Mouse (Mus musculus): ENCODE data around the gene Pvalb.

Pvalb gene

DNA sequence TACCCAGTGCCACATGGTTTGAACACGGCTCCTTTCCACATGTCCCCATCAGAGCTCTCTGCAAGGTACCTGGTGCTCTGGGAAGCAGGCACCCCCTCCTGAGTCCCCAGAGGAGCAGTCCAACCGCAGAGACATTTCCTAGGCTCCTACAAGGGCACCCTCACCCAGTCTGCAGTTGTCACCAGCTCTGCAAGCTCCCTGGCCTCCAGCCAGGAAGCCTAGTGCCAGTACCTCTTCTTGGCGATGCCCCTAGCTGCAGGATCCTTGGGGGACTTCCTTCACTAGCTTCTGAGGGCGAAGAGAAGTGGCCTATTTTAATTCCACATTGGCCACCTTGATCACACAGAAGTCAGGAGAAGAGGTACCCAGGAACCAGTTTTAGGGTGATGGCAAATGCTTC is 48.4 kb downstream of the Pvalb start:
- DNase-seq, result no peak

- DNase-seq, result no peak
These were observed 48.9 kb downstream of the Pvalb start for GRCm38 (mm10) chr15:78157330-78157729.

GRCm38 (mm10) chr15:78155421-78155820 is 50.8 kb downstream of the Pvalb start:
- DNase-seq, result no peak

- no peak for DNase-seq
These were observed 53.0 kb downstream of the Pvalb start for GRCm38 (mm10) chr15:78153045-78153775.

DNA sequence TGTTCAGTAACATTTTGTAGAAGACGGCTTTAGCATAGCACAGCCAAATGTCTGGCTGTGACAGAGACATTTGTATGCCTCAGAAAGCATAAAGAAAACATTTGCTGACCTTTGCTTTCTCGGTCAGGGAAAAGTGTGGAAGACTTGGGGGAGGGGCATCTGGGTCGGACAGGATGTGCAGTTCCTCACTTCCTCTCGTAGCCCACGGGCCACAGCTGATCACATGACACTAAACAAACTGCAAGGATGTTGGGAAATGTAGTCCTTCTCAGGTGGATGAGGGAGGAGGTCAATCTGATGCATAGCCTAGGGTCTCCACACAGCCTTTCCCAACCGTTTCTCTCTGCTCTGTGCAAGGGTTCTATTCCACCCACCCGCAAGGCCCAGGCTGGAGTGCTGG is 57.6 kb downstream of the Pvalb start:
- DNase-seq, result no peak
